Mouse (Mus musculus) left cerebral cortex, adult 2 months (tissue): ENCODE data around the gene Gm6482. TPM values are rescaled to one million over a fixed set of nuclear protein-coding genes. Genes with fewer than 3 reads are reported as not detected.
"Not testable (repeated sequence)": the region's sequence is repeated elsewhere in the genome, so short reads cannot be mapped to it uniquely, and the experiment has no call there.

Source experiments
- DNase-seq, 2 experiments: peaks; one replicate each; pipeline ENCODE4 v3.0.0; 2021 to 2022; ENCODE audit warnings: low spot score in 2 of 2, mixed read lengths in 1 of 2; ENCODE audit errors: extremely low spot score in 1 of 2
- H3K27ac ChIP-seq: fragments of 200-600 bp; 2 replicates; pipeline ENCODE4 v1.8.1; 2022
- H3K4me3 ChIP-seq: fragments of 200-600 bp; 2 replicates; pipeline ENCODE4 v1.8.1; 2022
- CTCF ChIP-seq: fragments of 200-600 bp; IDR thresholded peaks from 2 replicates; pipeline ENCODE4 v1.8.1; 2022; ENCODE audit warnings: antibody characterized with exemption, mild to moderate bottlenecking, moderate library complexity
- intact Hi-C: fragments of 180-260 bp; cut with DNase I; formaldehyde crosslinking; loops from one replicate; pipeline ENCODE4 v1.15.1; 2025
- long read RNA-seq, 2 experiments: library from polyadenylated mRNA; stranded (forward); transcript quantifications; one replicate each; pipeline ENCODE4 v2.0.0; 2021; ENCODE audit warnings: borderline mapping rate in 2 of 2
- total RNA-seq, 2 experiments: library from RNA; stranded (reverse); gene quantifications; 2 replicates each; pipeline ENCODE4 v1.2.3; 2021

The Gm6482 gene
- not detected for total RNA-seq
- long read RNA-seq, experiment 1, result 0 reads
- long read RNA-seq, experiment 2, result 0 reads

DNA sequence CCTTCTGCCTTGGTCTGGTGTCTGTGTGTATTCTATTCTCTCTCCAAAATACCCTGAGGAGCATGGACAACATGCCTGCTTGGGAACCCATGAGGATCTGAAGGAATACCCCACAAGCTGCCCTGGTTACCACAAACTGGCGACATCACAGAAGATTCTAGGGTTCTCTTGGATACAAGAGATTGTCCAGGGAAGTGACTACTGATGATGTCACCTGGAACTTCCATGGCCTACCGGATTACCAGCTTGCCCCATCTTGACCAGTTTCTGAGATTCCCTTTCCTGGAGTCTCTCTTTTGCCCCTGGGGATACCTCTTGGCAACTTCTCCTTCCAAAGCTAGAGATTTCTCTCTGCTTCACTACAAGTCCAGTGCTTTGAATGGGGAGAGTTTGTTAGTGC, at the start of gene Gm6482:
Gene Gm6482 (minus strand): TSS at position 101 of the 400 bp plus-strand sequence.
- H3K27ac ChIP-seq, DNase-seq, intact Hi-C loops, H3K4me3 ChIP-seq: not testable (repeated sequence)

DNA sequence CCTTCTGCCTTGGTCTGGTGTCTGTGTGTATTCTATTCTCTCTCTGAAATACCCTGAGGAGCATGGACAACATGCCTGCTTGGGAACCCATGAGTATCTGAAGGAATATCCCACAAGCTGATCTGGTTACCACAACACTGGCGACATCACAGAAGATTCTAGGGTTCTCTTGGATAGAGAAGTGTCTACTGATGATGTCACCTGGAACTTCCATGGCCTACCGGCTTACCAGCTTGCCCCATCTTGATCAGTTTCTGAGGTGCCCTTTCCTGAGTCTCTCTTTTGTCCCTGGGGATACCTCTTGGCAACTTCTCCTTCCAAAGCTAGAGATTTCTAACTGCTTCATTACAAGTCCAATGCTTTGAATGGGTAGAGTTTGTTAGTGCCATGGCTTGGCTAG, 45.3 kb upstream of the Gm6482 start, which contains the start of gene Gm7954:
Gene Gm7954 (minus strand): TSS at position 101 of the 400 bp plus-strand sequence.
- H3K4me3 ChIP-seq, DNase-seq, H3K27ac ChIP-seq, intact Hi-C loops: not testable (repeated sequence)

DNA sequence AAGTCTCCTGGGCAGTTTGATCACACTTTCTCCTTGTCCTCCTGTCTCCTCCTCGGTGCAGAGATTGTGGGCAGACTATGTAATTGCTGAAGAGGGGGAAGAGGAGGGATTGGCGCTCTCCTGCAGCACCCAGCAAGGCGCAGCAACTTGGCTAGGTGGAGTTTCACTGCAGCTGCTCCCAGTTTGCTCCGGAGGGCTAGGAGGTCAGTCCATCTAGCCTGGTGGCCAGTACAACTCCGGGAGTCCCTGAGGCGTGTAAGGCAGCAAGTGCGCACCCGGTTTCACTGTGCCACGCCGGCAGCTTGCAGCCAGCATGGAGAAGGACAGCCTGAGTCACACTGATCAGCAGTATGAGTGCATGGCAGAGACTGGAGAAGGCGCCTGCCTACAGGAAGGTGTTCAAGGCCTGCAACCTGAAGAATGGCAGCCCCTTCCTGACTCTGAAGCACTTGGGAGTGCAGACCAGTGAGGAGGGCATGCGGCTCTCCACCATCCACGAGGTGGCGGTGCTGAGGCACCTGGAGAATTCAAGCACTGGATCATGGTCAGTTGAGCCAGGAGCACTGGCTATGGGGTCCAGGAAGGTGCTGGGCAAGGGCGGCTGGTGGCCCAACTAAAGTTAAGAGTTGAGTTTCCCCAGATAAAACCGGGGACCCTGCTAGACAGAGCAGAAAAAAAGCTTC, 17.5 kb upstream of the Gm6482 start:
- TF ChIP-seq CTCF, result peak; percentile 15
- H3K27ac ChIP-seq, intact Hi-C loops, H3K4me3 ChIP-seq: not testable (repeated sequence)
- peak; percentile 10 to 37 for DNase-seq

- H3K4me3 ChIP-seq, H3K27ac ChIP-seq, intact Hi-C loops: not testable (repeated sequence)
- peak in 1 of 2 experiments; percentile 2 for DNase-seq
Measured at GRCm38 (mm10) chr14:41424694-41425093, 16.6 kb upstream of the Gm6482 start.

DNA sequence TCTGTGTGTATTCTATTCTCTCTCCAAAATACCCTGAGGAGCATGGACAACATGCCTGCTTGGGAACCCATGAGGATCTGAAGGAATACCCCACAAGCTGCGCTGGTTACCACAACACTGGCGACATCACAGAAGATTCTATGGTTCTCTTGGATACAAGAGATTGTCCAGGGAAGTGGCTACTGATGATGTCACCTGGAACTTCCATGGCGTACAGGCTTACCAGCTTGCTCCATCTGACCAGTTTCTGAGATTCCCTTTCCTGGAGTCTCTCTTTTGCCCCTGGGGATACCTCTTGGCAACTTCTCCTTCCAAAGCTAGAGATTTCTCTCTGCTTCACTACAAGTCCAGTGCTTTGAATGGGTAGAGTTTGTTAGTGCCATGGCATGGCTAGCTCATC, 21.8 kb downstream of the Gm6482 start, which contains the start of gene Gm7945:
Gene Gm7945 (minus strand): TSS at position 101 of the 400 bp plus-strand sequence.
- DNase-seq, intact Hi-C loops, H3K27ac ChIP-seq, H3K4me3 ChIP-seq: not testable (repeated sequence)

Other genes with a start within 250 kb of the Gm6482 start
- gene Sftpd, start 223.1 kb downstream of the Gm6482 start, total RNA-seq, result not detected
- under 1 TPM; 0.49 to 0.72 TPM for gene Gm2832, start 129.5 kb downstream of the Gm6482 start, total RNA-seq
- not detected for gene Gm5798, start 59.7 kb downstream of the Gm6482 start, total RNA-seq
- not detected for gene Gm7945, start 21.9 kb downstream of the Gm6482 start, total RNA-seq
- gene Gm7954, start 45.2 kb upstream of the Gm6482 start, total RNA-seq, result not detected
- gene Gm3486, start 81.2 kb upstream of the Gm6482 start, total RNA-seq, result not detected
- gene Gm7970, start 147.3 kb upstream of the Gm6482 start, total RNA-seq, result not detected
- under 1 TPM; 0.41 to 0.84 TPM for gene 1700049E17Rik2, start 164.9 kb upstream of the Gm6482 start, total RNA-seq
- not detected for gene Gm3072, start 216.3 kb upstream of the Gm6482 start, total RNA-seq
- gene Gm3676, start 238.2 kb upstream of the Gm6482 start, total RNA-seq, result not detected